Mouse (Mus musculus) heart, adult 2 months (tissue): ENCODE data around the gene Cfap57.

Experiments
- CTCF ChIP-seq: fragments of 200-600 bp; IDR thresholded peaks from 2 replicates; pipeline ENCODE4 v1.8.1; 2022; ENCODE audit warnings: antibody characterized with exemption, mild to moderate bottlenecking, moderate library complexity
- EP300 ChIP-seq: fragments of 200-500 bp; IDR thresholded peaks from 2 replicates; pipeline ENCODE4 v1.6.1; 2011; ENCODE audit warnings: low read depth, low read length, control low read depth; ENCODE audit not compliant: insufficient read depth
- POLR2A ChIP-seq: fragments of 200-500 bp; IDR thresholded peaks from 2 replicates; pipeline ENCODE4 v1.6.1; 2011; ENCODE audit warnings: mild to moderate bottlenecking, low read depth, low read length, control low read depth; ENCODE audit not compliant: insufficient read depth

DNA sequence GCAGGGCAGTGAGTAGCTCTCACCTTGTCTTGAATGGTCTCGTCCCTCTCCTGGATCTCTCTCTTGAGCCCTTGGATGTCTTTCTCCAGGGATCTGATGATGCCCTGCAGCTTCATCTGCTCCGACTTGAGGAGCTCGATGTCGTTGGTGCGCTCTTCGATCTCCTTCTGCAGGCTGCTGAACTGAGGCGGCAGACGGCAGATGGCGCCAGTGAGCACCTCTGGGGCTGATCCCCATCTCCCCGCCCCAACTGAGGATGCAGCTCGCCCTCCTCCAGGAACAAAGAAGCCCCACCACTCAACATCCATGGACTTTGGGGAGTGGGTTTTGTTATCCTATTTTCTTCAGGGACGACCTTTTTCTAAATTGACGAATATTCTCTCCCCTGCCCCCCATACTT lies 41.3 kb downstream of the Cfap57 start:
- TF ChIP-seq POLR2A (no peak), CTCF (peak; percentile 60), EP300 (no peak)
